Mouse (Mus musculus) MN1 (cell line): Measurements from ENCODE around the gene Sprtn.
A peak's percentile ranks its signal among the peaks of the same experiment; 100 is the strongest.

ENCODE experiments used
- DNase-seq: peaks from one replicate; pipeline ENCODE4 v3.0.0-alpha.2; 2016; ENCODE audit warnings: low spot score

Sprtn gene

GRCm38 (mm10) chr8:124947865-124948732 is 50.4 kb downstream of the Sprtn start:
- DNase-seq, result peak; percentile 68

GRCm38 (mm10) chr8:124948733-124949111 is 51.0 kb downstream of the Sprtn start:
- no peak for DNase-seq

- peak; percentile 92 for DNase-seq
These were observed 51.8 kb downstream of the Sprtn start, which contains the start of gene Egln1 for GRCm38 (mm10) chr8:124949209-124950068. Egln1 (minus strand) TSS chr8:124949324.

- peak; percentile 32 for DNase-seq
These were observed 52.4 kb downstream of the Sprtn start for GRCm38 (mm10) chr8:124950069-124950456.

DNA sequence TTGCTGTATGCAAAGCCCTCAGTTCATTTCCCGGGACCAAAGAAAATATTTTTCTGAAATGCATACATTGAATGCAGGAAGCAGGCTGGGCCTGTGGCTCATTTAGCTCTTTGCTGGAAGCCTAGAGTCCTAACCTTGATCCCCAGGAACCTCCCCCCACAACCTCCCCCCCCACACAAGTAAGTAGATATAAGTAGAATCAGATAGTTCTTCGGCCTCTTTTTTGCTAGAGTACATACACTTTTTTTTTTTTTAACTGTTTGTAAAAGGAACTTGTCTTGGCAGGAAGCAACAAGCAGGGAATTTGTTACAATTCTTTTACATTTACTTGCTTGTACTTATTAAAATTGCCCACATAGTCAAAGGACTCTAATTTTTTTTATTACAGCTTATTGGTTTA is 53.2 kb downstream of the Sprtn start:
- no peak for DNase-seq

- no peak for DNase-seq
These were observed 55.5 kb downstream of the Sprtn start for GRCm38 (mm10) chr8:124953188-124953587.

GRCm38 (mm10) chr8:124954572-124955082 is 56.9 kb downstream of the Sprtn start:
- peak; percentile 76 for DNase-seq
